Mouse (Mus musculus): Measurements from ENCODE around the gene Zfhx3.

DNA sequence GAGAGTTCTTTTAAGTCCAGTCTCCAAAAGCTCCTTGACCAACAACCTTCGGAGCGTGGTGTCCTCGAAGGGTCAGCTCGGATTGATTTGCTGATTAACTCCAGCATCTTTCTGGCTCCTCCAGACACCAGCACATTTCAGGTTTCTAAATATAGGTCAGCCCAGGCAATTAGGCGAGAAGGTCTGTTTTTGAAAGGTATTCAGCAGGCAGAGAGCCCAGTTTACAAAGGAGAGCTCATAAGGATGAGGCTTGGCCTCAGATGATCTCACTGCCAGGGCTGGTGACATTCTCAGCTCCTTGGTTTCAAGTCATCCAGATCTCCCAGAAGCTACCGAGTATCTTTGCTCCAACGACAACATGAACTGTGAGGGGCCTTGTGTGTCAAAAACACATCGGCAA lies 535.7 kb downstream of the Zfhx3 start:
- TF ChIP-seq CTCF (IDR thresholded peaks at IDR 0.05; ENCODE audit: low read depth, low read length) (no peak), POLR2A (IDR thresholded peaks at IDR 0.05; ENCODE audit: extremely low read depth, insufficient read depth, low read length) (no peak)
